Mouse (Mus musculus): ENCODE measurements at regions not wholly inside any gene's neighbourhood (a gene's known extent, or its start where the extent isn't known, plus 50 kb on each side); places are given as distances from the start of the nearest gene placed in this dataset.

DNA sequence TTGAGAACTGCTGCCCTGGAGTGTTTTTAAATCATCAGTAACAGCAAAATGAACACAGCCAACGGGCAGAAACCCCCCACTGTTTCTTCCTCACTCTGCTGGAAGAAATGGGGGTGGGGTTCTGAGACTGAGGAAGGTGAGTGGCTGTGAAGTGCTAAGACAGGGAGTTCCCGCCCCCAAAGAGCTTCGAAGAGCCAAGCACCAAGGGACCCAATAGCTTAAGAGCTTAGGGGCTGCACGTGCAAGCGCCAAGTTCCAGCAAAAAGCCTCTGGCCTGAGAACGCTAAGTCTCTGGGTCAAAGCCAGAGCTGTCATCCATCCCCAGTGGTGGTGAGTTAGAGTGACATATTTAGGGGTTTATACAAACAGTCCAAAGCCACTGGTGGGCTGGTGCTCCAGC, 55.1 kb upstream of the Pcbd1 start:
- H3K27ac ChIP-seq = no peak overlapping the region
- no peak overlapping the region for H3K9ac ChIP-seq
- WGBS (ENCODE audit: insufficient replicate concordance) = 37% methylated on average over 6 of the region's 6 CpGs
- H3K4me3 ChIP-seq = no peak overlapping the region
- H3K4me2 ChIP-seq = no peak overlapping the region
- no peak for ATAC-seq
- no peaks in the 10 kb centered on the region for H3K36me3 ChIP-seq
- H3K27me3 ChIP-seq (replicated peaks) = no peaks in the 10 kb centered on the region
- H3K4me1 ChIP-seq = no peaks in the 10 kb centered on the region
- H3K9me3 ChIP-seq (replicated peaks) = no peaks in the 10 kb centered on the region

DNA sequence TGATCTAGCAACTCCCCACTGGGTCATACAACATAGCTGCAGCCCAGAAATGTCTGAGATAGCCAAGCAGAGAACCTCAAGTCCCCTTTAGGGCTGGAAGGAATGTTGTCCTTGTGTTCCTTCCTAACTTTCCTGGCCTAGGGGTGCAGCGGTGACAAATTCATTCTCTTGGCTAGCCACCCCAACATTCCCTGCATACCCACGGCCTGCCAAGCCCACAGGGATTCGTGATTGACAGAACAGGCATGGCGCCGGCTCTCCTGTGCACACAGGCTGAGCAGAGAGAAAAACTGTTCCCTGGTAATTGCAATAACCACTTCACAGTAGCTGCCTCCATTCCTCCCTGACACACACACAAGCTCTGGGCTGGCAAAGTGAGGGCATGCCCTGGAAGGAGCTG, 60.5 kb upstream of the Pcbd1 start:
- H3K4me1 ChIP-seq = no peaks in the 10 kb centered on the region
- no peak for ATAC-seq
- H3K27ac ChIP-seq = no peak overlapping the region
- H3K9me3 ChIP-seq (replicated peaks) = no peaks in the 10 kb centered on the region
- no peak overlapping the region for H3K4me3 ChIP-seq
- H3K9ac ChIP-seq = no peak overlapping the region
- H3K4me2 ChIP-seq = no peak overlapping the region
- H3K27me3 ChIP-seq (replicated peaks) = peaks cover 8% of the 10 kb centered on the region; the same call in 1 of the 2 replicates
- WGBS (ENCODE audit: insufficient replicate concordance) = 41% methylated on average over 5 of the region's 5 CpGs
- H3K36me3 ChIP-seq = no peaks in the 10 kb centered on the region

GRCm38 (mm10) chr10:61027215-61027614, 61.9 kb upstream of the Pcbd1 start:
- Histone ChIP-seq H3K36me3 (no peaks in the 10 kb centered on the region), H3K4me3 (no peak overlapping the region), H3K9me3 (replicated peaks) (no peaks in the 10 kb centered on the region), H3K4me1 (no peaks in the 10 kb centered on the region), H3K27me3 (replicated peaks) (peaks cover 8% of the 10 kb centered on the region; the same call in 1 of the 2 replicates), H3K9ac (no peak overlapping the region), H3K27ac (no peak overlapping the region), H3K4me2 (no peak overlapping the region)
- WGBS (ENCODE audit: insufficient replicate concordance) = 60% methylated on average over 6 of the region's 6 CpGs
- ATAC-seq = no peak

GRCm38 (mm10) chr10:61025061-61025460, 64.1 kb upstream of the Pcbd1 start:
- WGBS (ENCODE audit: insufficient replicate concordance) = 48% methylated on average over 4 of the region's 4 CpGs
- H3K9ac ChIP-seq = no peak overlapping the region
- H3K9me3 ChIP-seq (replicated peaks) = no peaks in the 10 kb centered on the region
- H3K27me3 ChIP-seq (replicated peaks) = peaks cover 8% of the 10 kb centered on the region; the same call in 1 of the 2 replicates
- ATAC-seq = no peak
- H3K4me2 ChIP-seq = no peak overlapping the region
- H3K4me1 ChIP-seq = no peaks in the 10 kb centered on the region
- H3K27ac ChIP-seq = no peak overlapping the region
- no peak overlapping the region for H3K4me3 ChIP-seq
- H3K36me3 ChIP-seq = no peaks in the 10 kb centered on the region

- peaks cover 8% of the 10 kb centered on the region; the same call in 1 of the 2 replicates for H3K27me3 ChIP-seq (replicated peaks)
- H3K9me3 ChIP-seq (replicated peaks) = no peaks in the 10 kb centered on the region
- ATAC-seq = no peak
- 38% methylated on average over 3 of the region's 3 CpGs for WGBS (ENCODE audit: insufficient replicate concordance)
- H3K36me3 ChIP-seq = no peaks in the 10 kb centered on the region
- no peaks in the 10 kb centered on the region for H3K4me1 ChIP-seq
- H3K4me2 ChIP-seq = no peak overlapping the region
- no peak overlapping the region for H3K9ac ChIP-seq
- H3K4me3 ChIP-seq = no peak overlapping the region
- H3K27ac ChIP-seq = no peak overlapping the region
Measured at GRCm38 (mm10) chr10:61024166-61024565, 65.0 kb upstream of the Pcbd1 start.

DNA sequence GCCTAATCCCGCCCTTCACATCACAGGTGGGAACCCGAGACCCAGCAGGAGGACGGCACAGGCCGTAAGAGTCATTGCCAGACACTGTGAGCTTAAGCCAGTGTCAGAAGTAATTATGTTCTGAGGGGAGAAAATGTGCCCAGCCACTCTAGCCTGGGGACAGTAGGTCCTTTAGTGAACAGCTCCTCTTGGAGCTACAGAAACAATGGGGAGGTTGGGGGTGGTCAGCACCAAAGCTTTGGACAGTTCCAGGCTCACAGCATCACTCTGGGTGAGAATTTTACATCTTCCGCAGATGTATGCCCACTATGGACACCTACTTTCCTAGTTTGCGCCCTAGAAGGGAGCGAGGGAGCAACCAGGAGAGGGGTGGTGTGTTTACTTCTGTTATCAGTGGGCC, 65.7 kb upstream of the Pcbd1 start:
- Histone ChIP-seq H3K4me2 (no peak overlapping the region), H3K4me1 (no peaks in the 10 kb centered on the region), H3K36me3 (no peaks in the 10 kb centered on the region), H3K9ac (no peak overlapping the region), H3K4me3 (no peak overlapping the region), H3K9me3 (replicated peaks) (no peaks in the 10 kb centered on the region), H3K27ac (no peak overlapping the region), H3K27me3 (replicated peaks) (peaks cover 3% of the 10 kb centered on the region; the same call in 1 of the 2 replicates)
- ATAC-seq = no peak
- WGBS (ENCODE audit: insufficient replicate concordance) = 22% methylated on average over 7 of the region's 7 CpGs

GRCm38 (mm10) chr10:61019566-61019965, 69.6 kb upstream of the Pcbd1 start:
- H3K27me3 ChIP-seq (replicated peaks) = no peaks in the 10 kb centered on the region
- no peak overlapping the region for H3K9ac ChIP-seq
- H3K4me2 ChIP-seq = no peak overlapping the region
- WGBS (ENCODE audit: insufficient replicate concordance) = 7% methylated on average over 2 of the region's 2 CpGs
- H3K4me1 ChIP-seq = no peaks in the 10 kb centered on the region
- no peak overlapping the region for H3K4me3 ChIP-seq
- no peak for ATAC-seq
- no peak overlapping the region for H3K27ac ChIP-seq
- H3K36me3 ChIP-seq = no peaks in the 10 kb centered on the region
- H3K9me3 ChIP-seq (replicated peaks) = no peaks in the 10 kb centered on the region

GRCm38 (mm10) chr10:61012199-61012695, 76.9 kb upstream of the Pcbd1 start:
- no peaks in the 10 kb centered on the region for H3K9me3 ChIP-seq (replicated peaks)
- H3K4me1 ChIP-seq = no peaks in the 10 kb centered on the region
- no peak overlapping the region for H3K9ac ChIP-seq
- H3K27ac ChIP-seq = no peak overlapping the region
- ATAC-seq = no peak
- no peaks in the 10 kb centered on the region for H3K27me3 ChIP-seq (replicated peaks)
- no peak overlapping the region for H3K4me3 ChIP-seq
- no peaks in the 10 kb centered on the region for H3K36me3 ChIP-seq
- H3K4me2 ChIP-seq = no peak overlapping the region
- 64% methylated on average over 1 of the region's 1 CpGs for WGBS (ENCODE audit: insufficient replicate concordance)

DNA sequence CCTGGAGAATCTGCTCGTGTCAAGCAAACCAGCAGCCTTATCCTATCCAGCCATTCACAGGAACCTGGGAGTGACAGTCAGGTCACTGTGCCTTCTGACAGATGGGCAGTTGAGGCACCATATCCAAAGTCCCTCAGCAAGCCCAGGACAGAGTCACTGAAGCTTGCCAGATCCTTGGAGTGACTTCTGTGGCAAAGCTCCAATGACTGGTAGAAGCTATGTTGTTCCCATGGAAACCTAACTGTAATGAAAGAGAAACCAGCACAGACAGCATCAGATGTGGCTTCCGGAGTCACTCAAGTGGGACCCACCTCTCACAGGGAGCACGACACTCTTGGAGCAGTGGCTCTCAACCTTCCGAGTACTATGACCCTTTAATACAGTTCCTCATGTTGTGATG, 78.4 kb upstream of the Pcbd1 start:
- Histone ChIP-seq H3K4me1 (no peaks in the 10 kb centered on the region), H3K9ac (no peak overlapping the region), H3K27ac (no peak overlapping the region), H3K27me3 (replicated peaks) (no peaks in the 10 kb centered on the region), H3K9me3 (replicated peaks) (no peaks in the 10 kb centered on the region), H3K4me2 (no peak overlapping the region), H3K36me3 (no peaks in the 10 kb centered on the region), H3K4me3 (no peak overlapping the region)
- no peak for ATAC-seq
- WGBS (ENCODE audit: insufficient replicate concordance) = 48% methylated on average over 4 of the region's 4 CpGs

DNA sequence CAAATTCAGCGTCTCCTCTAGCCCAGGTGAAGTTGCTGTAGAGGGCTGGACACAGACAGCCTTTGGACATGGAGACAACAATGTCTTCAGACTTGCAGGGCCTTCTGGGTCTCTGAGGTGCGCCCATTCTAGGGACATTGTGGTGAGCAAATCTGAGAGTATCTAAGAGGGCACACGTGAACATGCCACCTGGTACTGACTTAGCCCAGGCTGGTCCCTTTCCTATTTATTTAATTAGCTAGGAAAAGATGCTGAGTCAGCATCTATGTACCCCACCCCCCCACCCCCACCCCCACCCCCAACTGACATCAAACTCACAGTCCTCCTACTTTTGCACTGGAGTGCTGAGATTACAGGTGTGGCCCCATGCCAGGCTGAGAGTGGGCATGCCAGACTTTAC, 81.7 kb upstream of the Pcbd1 start:
- no peak for ATAC-seq
- Histone ChIP-seq H3K4me1 (no peaks in the 10 kb centered on the region), H3K4me3 (no peak overlapping the region), H3K36me3 (no peaks in the 10 kb centered on the region), H3K4me2 (no peak overlapping the region), H3K27me3 (replicated peaks) (no peaks in the 10 kb centered on the region), H3K9ac (no peak overlapping the region), H3K9me3 (replicated peaks) (no peaks in the 10 kb centered on the region), H3K27ac (no peak overlapping the region)
- 55% methylated on average over 3 of the region's 3 CpGs for WGBS (ENCODE audit: insufficient replicate concordance)

DNA sequence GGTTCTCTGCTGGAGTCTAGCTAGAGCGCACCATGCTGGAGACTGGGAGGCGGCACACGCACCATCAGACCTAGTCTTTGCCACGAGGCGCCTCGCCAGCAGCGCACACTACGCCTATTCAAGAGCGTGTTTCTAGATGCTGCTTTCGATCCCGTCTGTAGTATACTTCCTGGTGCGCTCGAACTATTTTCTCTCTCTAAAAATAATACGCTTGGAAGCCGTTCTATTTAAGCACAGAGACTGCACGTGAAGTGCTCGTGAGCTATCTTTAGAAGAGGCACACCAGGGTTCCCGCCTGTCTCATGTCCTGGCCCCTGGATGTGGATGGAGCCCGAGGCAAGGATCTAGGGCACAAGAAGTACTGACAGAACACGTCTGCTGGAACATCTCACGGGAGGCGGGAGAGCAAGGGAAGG, 87.4 kb upstream of the Pcbd1 start:
- Histone ChIP-seq H3K9ac (no peak overlapping the region), H3K4me1 (no peaks in the 10 kb centered on the region), H3K4me2 (no peak overlapping the region), H3K36me3 (no peaks in the 10 kb centered on the region), H3K27ac (no peak overlapping the region), H3K27me3 (replicated peaks) (no peaks in the 10 kb centered on the region), H3K9me3 (replicated peaks) (no peaks in the 10 kb centered on the region), H3K4me3 (no peak overlapping the region)
- ATAC-seq = no peak
- 83% methylated on average over 22 of the region's 22 CpGs for WGBS (ENCODE audit: insufficient replicate concordance)

- ATAC-seq = no peak
- 60% methylated on average over 9 of the region's 9 CpGs for WGBS (ENCODE audit: insufficient replicate concordance)
Measured at GRCm38 (mm10) chr10:60997393-60997792, 91.7 kb upstream of the Pcbd1 start.

GRCm38 (mm10) chr10:60995908-60996640, 93.1 kb upstream of the Pcbd1 start:
- 71% methylated on average over 9 of the region's 9 CpGs for WGBS (ENCODE audit: insufficient replicate concordance)
- Histone ChIP-seq H3K27ac (no peak overlapping the region), H3K9ac (no peak overlapping the region), H3K4me3 (no peak overlapping the region), H3K9me3 (replicated peaks) (no peaks in the 10 kb centered on the region), H3K27me3 (replicated peaks) (no peaks in the 10 kb centered on the region), H3K4me1 (no peaks in the 10 kb centered on the region), H3K36me3 (no peaks in the 10 kb centered on the region), H3K4me2 (no peak overlapping the region)
- ATAC-seq = no peak

More at GRCm38 (mm10) chr10:60997393-60997792, 91.7 kb upstream of the Pcbd1 start:
- Histone ChIP-seq H3K9me3 (replicated peaks) (no peaks in the 10 kb centered on the region), H3K9ac (no peak overlapping the region), H3K27me3 (replicated peaks) (no peaks in the 10 kb centered on the region), H3K4me1 (no peaks in the 10 kb centered on the region), H3K36me3 (no peaks in the 10 kb centered on the region), H3K4me2 (no peak overlapping the region), H3K27ac (no peak overlapping the region), H3K4me3 (no peak overlapping the region)

All from liver, embryonic 12.5 days (tissue).